19 mouse cellular contexts compared by ENCODE assay signal in the genomic region with DNA sequence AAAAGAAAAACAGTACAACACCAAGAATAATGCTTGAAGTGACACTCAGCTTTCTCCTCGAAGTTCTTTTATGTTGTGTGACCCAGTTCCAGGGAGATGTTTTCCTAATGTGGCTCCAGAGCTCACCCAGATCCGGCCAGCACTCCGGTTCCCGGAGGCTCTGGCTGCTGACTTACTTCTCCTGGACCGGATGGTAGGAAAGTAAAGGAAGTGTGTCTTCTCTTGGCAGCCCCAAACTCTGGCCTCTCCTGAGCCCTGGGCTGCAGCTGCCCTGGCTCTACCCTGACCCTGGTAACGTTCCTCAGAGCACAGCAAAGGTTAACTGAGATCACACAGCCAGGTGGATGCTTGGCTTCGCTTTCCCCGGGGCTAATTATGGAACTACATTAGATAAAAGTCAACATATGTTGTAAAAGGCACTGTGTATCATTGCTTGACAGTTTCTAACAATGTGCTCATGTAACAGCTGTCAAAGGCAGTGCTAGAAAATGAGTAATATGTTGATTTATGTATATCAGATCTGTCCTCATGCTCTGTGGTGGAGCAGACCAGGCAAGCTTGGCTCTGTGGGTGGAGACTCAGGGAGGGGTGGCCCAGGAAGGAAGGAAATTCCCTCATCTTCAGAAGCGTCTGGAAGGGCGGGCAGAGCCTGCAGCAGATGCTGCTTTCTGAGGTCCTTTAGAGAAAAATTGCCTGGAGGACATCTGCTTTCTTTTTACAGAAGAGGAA. TPM values are rescaled to one million over a fixed set of nuclear protein-coding genes. Genes with fewer than 3 reads are reported as not detected.
DNase-seq lines count a peak whose midpoint lies in the region; ATAC-seq and TF ChIP-seq lines count a peak whose summit lies in the region.
"Had no signal": no experiment of that assay in that cellular context is flagged by ENCODE, and none has a peak within 500 bp of the region (broad histone marks: within the 10 kb centered on the region; RNA-seq: fewer than 3 reads in every experiment).

No protein-coding gene starts in this region.

- no peak overlapping the region for H3K9ac ChIP-seq in limb, embryonic 14.5 days (ENCODE audit: low read depth, low read length, severe bottlenecking)
- H3K9ac ChIP-seq: embryonic facial prominence, embryonic 15.5 days; heart, embryonic 12.5 days; limb, embryonic 12.5 days; lung, embryonic 14.5 days had no signal

- H3K9me3 ChIP-seq in limb, embryonic 14.5 days (ENCODE audit: control insufficient read depth, low read length) = no peaks in the 10 kb centered on the region
- H3K9me3 ChIP-seq in limb, embryonic 10.5 days (replicated peaks) = no peaks in the 10 kb centered on the region
- H3K9me3 ChIP-seq: embryonic facial prominence, embryonic 15.5 days; heart, embryonic 12.5 days; limb, embryonic 12.5 days had no signal

- no peaks in the 10 kb centered on the region for H3K27me3 ChIP-seq in limb, embryonic 14.5 days (ENCODE audit: control insufficient read depth, insufficient read depth, low read length)
- H3K27me3 ChIP-seq in limb, embryonic 10.5 days (ENCODE audit: low read depth, poor library complexity, severe bottlenecking) = no peaks in the 10 kb centered on the region
- H3K27me3 ChIP-seq: embryonic facial prominence, embryonic 15.5 days; heart, embryonic 12.5 days had no signal

- H3K4me2 ChIP-seq in limb, embryonic 14.5 days (replicated peaks; ENCODE audit: low read depth, low read length, severe bottlenecking) = no peak overlapping the region
- H3K4me2 ChIP-seq: embryonic facial prominence, embryonic 15.5 days; heart, embryonic 12.5 days; limb, embryonic 12.5 days; lung, embryonic 14.5 days had no signal

- H3K4me1 ChIP-seq in limb, embryonic 14.5 days (ENCODE audit: control insufficient read depth, insufficient read depth, low read length) = no peaks in the 10 kb centered on the region
- peaks cover 11% of the 10 kb centered on the region for H3K4me1 ChIP-seq in limb, embryonic 10.5 days
- H3K4me1 ChIP-seq: embryonic facial prominence, embryonic 15.5 days; heart, embryonic 12.5 days; limb, embryonic 12.5 days had no signal

- H3K36me3 ChIP-seq in limb, embryonic 14.5 days (ENCODE audit: control insufficient read depth, insufficient read depth, low read length) = no peaks in the 10 kb centered on the region
- no peaks in the 10 kb centered on the region for H3K36me3 ChIP-seq in limb, embryonic 10.5 days
- H3K36me3 ChIP-seq: embryonic facial prominence, embryonic 15.5 days; heart, embryonic 12.5 days; limb, embryonic 12.5 days had no signal

- 56% methylated on average over 10 of the region's 10 CpGs for WGBS in limb, embryonic 14.5 days
- WGBS in limb, embryonic 10.5 days = 69% methylated on average over 10 of the region's 10 CpGs

- no peak for DNase-seq in limb, embryonic 14.5 days (ENCODE audit: low spot score)
- no peak for DNase-seq in limb, embryonic 10.5 days (ENCODE audit: low spot score)
- DNase-seq in frontal cortex, adult 2 months (ENCODE audit: extremely low spot score in 1 of 2, low spot score in 1 of 2) = peak; percentile 77 to 80
- peak; percentile 56 to 72 for DNase-seq in left cerebral cortex, adult 18-20 months (ENCODE audit: low spot score in 2 of 2)
- DNase-seq in right cerebral cortex, adult 2 months (ENCODE audit: low spot score in 2 of 2) = peak; percentile 53 to 63
- DNase-seq in cerebellum, postnatal 14 days = no peak
- no peak for DNase-seq in adrenal gland, postnatal 36 days
- DNase-seq in urinary bladder, adult 2 months (ENCODE audit: low spot score) = no peak
- DNase-seq: adrenal gland, postnatal 10 days; cerebellum, adult 18-20 months; gastrocnemius, postnatal 10 days had no signal

- H3K27ac ChIP-seq in limb, embryonic 14.5 days (replicated peaks; ENCODE audit: low read depth, low read length) = no peak overlapping the region
- no peak overlapping the region for H3K27ac ChIP-seq in limb, embryonic 10.5 days
- H3K27ac ChIP-seq: embryonic facial prominence, embryonic 15.5 days; limb, embryonic 12.5 days had no signal

- TF ChIP-seq POLR2A in limb, embryonic 14.5 days (IDR thresholded peaks at IDR 0.05; ENCODE audit: borderline replicate concordance, extremely low read depth, insufficient read depth, insufficient read length) = no peak

- H3K4me3 ChIP-seq in limb, embryonic 14.5 days (replicated peaks; ENCODE audit: low read length) = no peak overlapping the region
- H3K4me3 ChIP-seq in limb, embryonic 10.5 days = no peak overlapping the region
- H3K4me3 ChIP-seq: embryonic facial prominence, embryonic 15.5 days; heart, embryonic 12.5 days; limb, embryonic 12.5 days had no signal

- ATAC-seq in limb, embryonic 14.5 days (ENCODE audit: low FRiP score, low read depth) = 0 out of 2 replicates have a peak, but pooled peaks have one; percentile 30
- ATAC-seq: Patski had no signal

RNA-seq across cellular contexts. Expression of a gene that starts 57.5 kb away (rescaled TPM):
- polyA plus RNA-seq in limb, embryonic 14.5 days (2012; rRNA removed) = not detected in 2 replicates
- not detected in 2 replicates for polyA plus RNA-seq in limb, embryonic 14.5 days (2014; fragmentation: Nextera tagmentation; extraction: Ambion mirVana)
- not detected in 2 replicates for polyA plus RNA-seq in limb, embryonic 10.5 days (2016; fragmentation: Nextera tagmentation; extraction: Ambion mirVana)
- polyA plus RNA-seq in frontal cortex, adult 2 months (2012; rRNA removed) = 0.98 and 1.4 TPM in 2 replicates
- 1 to 10 TPM in 1 of 2 experiments, under 1 TPM in 1; 0.59 to 1.7 TPM for total RNA-seq in left cerebral cortex, adult 18-20 months (2021)
- total RNA-seq in adrenal gland, postnatal 36 days (2021) = not detected
- not detected in 2 replicates for polyA plus RNA-seq in urinary bladder, adult 2 months (2012; rRNA removed)
- total RNA-seq: adrenal gland, postnatal 10 days; CH12.LX; gastrocnemius, postnatal 10 days had no signal
- polyA plus RNA-seq: embryonic facial prominence, embryonic 15.5 days; heart, embryonic 12.5 days; kidney, embryonic 16.5 days; limb, embryonic 12.5 days; lung, embryonic 14.5 days; Patski; spleen, adult 2 months had no signal

Comparison
In these comparisons a context has a peak if more than half of its experiments do, and no peak if none do; other contexts are left out.
1. DNase-seq: peak in frontal cortex, adult 2 months (2 of 2), left cerebral cortex, adult 18-20 months (2 of 2) and right cerebral cortex, adult 2 months (2 of 2); none in limb, embryonic 14.5 days (single experiment), limb, embryonic 10.5 days (single experiment), cerebellum, postnatal 14 days (0 of 2), adrenal gland, postnatal 36 days (0 of 2) and urinary bladder, adult 2 months (single experiment).